Mouse (Mus musculus) midbrain, embryonic 15.5 days (tissue): ENCODE data around the gene Gm5089. TPM values are rescaled to one million over a fixed set of nuclear protein-coding genes. Genes with fewer than 3 reads are reported as not detected.
A peak's percentile ranks its signal among the peaks of the same experiment; 100 is the strongest.

Experiments
- ATAC-seq: fragments of 200-750 bp; cut with Nextera tagmentation; replicated peaks from 2 replicates; pipeline ENCODE4 v1.8.0; 2017; ENCODE audit warnings: moderate TSS enrichment
- H3K27ac ChIP-seq: fragments of 300-500 bp; sonication (generic); 2 replicates; pipeline ENCODE4 v1.5.1; 2015; ENCODE audit warnings: mild to moderate bottlenecking, inconsistent platforms
- H3K27me3 ChIP-seq: fragments of 300-500 bp; sonication (generic); replicated peaks from 2 replicates; pipeline ENCODE4 v1.6.1; 2015; ENCODE audit warnings: inconsistent platforms
- H3K36me3 ChIP-seq: fragments of 300-500 bp; sonication (generic); replicated peaks from 2 replicates; pipeline ENCODE4 v1.6.1; 2015; ENCODE audit warnings: inconsistent platforms
- H3K4me1 ChIP-seq: fragments of 300-500 bp; sonication (generic); 2 replicates; pipeline ENCODE4 v1.6.1; 2015; ENCODE audit warnings: inconsistent platforms
- H3K4me2 ChIP-seq: fragments of 300-500 bp; sonication (generic); 2 replicates; pipeline ENCODE4 v1.6.1; 2015; ENCODE audit warnings: inconsistent platforms, mild to moderate bottlenecking, moderate library complexity
- H3K4me3 ChIP-seq: fragments of 300-500 bp; sonication (generic); 2 replicates; pipeline ENCODE4 v1.5.1; 2015; ENCODE audit warnings: mild to moderate bottlenecking, inconsistent platforms
- H3K9ac ChIP-seq: fragments of 300-500 bp; sonication (generic); 2 replicates; pipeline ENCODE4 v1.6.1; 2015; ENCODE audit warnings: mild to moderate bottlenecking, inconsistent platforms
- H3K9me3 ChIP-seq: fragments of 300-500 bp; sonication (generic); 2 replicates; pipeline ENCODE4 v1.6.1; 2016; ENCODE audit warnings: inconsistent platforms
- WGBS: fragments of 180-500 bp; shearing (Covaris S2); methylation state at CpG from one replicate; pipeline ENCODE4 v1.1.7; 2015; ENCODE audit warnings: mixed read lengths; 5-methylcytosine and 5-hydroxymethylcytosine counted together
- polyA plus RNA-seq: library from polyadenylated mRNA; unstranded; fragments of >200 nt; fragmentation: Nextera tagmentation; extraction: Ambion mirVana; gene quantifications from 2 replicates; pipeline ENCODE4 v1.2.1, GENCODE M21; 2015

Gene Gm5089
- polyA plus RNA-seq, 1 experiment from 2014 or later, result 1.1 TPM

- H3K9me3 ChIP-seq, result no peaks in the 10 kb centered on the region
- no peak overlapping the region for H3K4me3 ChIP-seq
- H3K9ac ChIP-seq, result no peak overlapping the region
- no peak overlapping the region for H3K4me2 ChIP-seq
- peaks cover 3% of the 10 kb centered on the region; the same call in 1 of the 2 replicates for H3K4me1 ChIP-seq
- 40% methylated on average over 8 of the region's 8 CpGs for WGBS
- no peaks in the 10 kb centered on the region for H3K36me3 ChIP-seq
- H3K27ac ChIP-seq, result 0 out of 2 replicates have a peak overlapping the region, but pooled peaks have one; percentile 14
- 0 out of 2 replicates have a peak, but pooled peaks have one; percentile 50 for ATAC-seq
- 0 out of 2 replicates have a peak, but pooled peaks cover 4% of the 10 kb centered on the region for H3K27me3 ChIP-seq
Measured at GRCm38 (mm10) chr14:122427204-122427560, 23.7 kb downstream of the Gm5089 start.

GRCm38 (mm10) chr14:122426529-122427203 is 24.2 kb downstream of the Gm5089 start:
- H3K27me3 ChIP-seq, result 0 out of 2 replicates have a peak, but pooled peaks cover 4% of the 10 kb centered on the region
- H3K4me2 ChIP-seq, result no peak overlapping the region
- H3K36me3 ChIP-seq, result no peaks in the 10 kb centered on the region
- 0 out of 2 replicates have a peak, but pooled peaks have one; percentile 3 for ATAC-seq
- H3K27ac ChIP-seq, result 0 out of 2 replicates have a peak overlapping the region, but pooled peaks have one; percentile 14
- 55% methylated on average over 10 of the region's 10 CpGs for WGBS
- H3K4me3 ChIP-seq, result no peak overlapping the region
- H3K9ac ChIP-seq, result no peak overlapping the region
- H3K9me3 ChIP-seq, result no peaks in the 10 kb centered on the region
- peaks cover 3% of the 10 kb centered on the region; the same call in 1 of the 2 replicates for H3K4me1 ChIP-seq

GRCm38 (mm10) chr14:122424441-122424840 is 26.5 kb downstream of the Gm5089 start:
- 79% methylated on average over 3 of the region's 3 CpGs for WGBS
- no peak for ATAC-seq
- no peak overlapping the region for H3K9ac ChIP-seq
- no peaks in the 10 kb centered on the region for H3K9me3 ChIP-seq
- H3K27me3 ChIP-seq, result 0 out of 2 replicates have a peak, but pooled peaks cover 4% of the 10 kb centered on the region
- H3K4me1 ChIP-seq, result peaks cover 3% of the 10 kb centered on the region; the same call in 1 of the 2 replicates
- no peaks in the 10 kb centered on the region for H3K36me3 ChIP-seq
- no peak overlapping the region for H3K27ac ChIP-seq
- no peak overlapping the region for H3K4me3 ChIP-seq
- no peak overlapping the region for H3K4me2 ChIP-seq

- Histone ChIP-seq H3K9ac (no peak overlapping the region), H3K4me3 (no peak overlapping the region), H3K36me3 (no peaks in the 10 kb centered on the region), H3K4me2 (no peak overlapping the region), H3K27ac (no peak overlapping the region), H3K4me1 (0 out of 2 replicates have a peak, but pooled peaks cover 5% of the 10 kb centered on the region), H3K9me3 (no peaks in the 10 kb centered on the region), H3K27me3 (no peaks in the 10 kb centered on the region; the same call in 1 of the 2 replicates)
- WGBS, result 11% methylated on average over 4 of the region's 4 CpGs
- no peak for ATAC-seq
Measured at GRCm38 (mm10) chr14:122416166-122416771, 34.6 kb downstream of the Gm5089 start.

- Histone ChIP-seq H3K4me1 (0 out of 2 replicates have a peak, but pooled peaks cover 5% of the 10 kb centered on the region), H3K4me2 (no peak overlapping the region), H3K36me3 (no peaks in the 10 kb centered on the region), H3K27me3 (peaks cover 7% of the 10 kb centered on the region), H3K9me3 (no peaks in the 10 kb centered on the region), H3K4me3 (no peak overlapping the region), H3K27ac (no peak overlapping the region), H3K9ac (no peak overlapping the region)
- no peak for ATAC-seq
- WGBS, result 93% methylated on average over 2 of the region's 2 CpGs
Measured at GRCm38 (mm10) chr14:122414786-122415185, 36.1 kb downstream of the Gm5089 start.

GRCm38 (mm10) chr14:122413542-122413928 is 37.4 kb downstream of the Gm5089 start:
- H3K4me1 ChIP-seq, result 0 out of 2 replicates have a peak, but pooled peaks cover 5% of the 10 kb centered on the region
- H3K27me3 ChIP-seq, result peaks cover 18% of the 10 kb centered on the region
- no peak for ATAC-seq
- H3K36me3 ChIP-seq, result no peaks in the 10 kb centered on the region
- WGBS, result 81% methylated on average over 2 of the region's 2 CpGs
- H3K4me3 ChIP-seq, result no peak overlapping the region
- H3K4me2 ChIP-seq, result no peak overlapping the region
- no peak overlapping the region for H3K27ac ChIP-seq
- H3K9ac ChIP-seq, result no peak overlapping the region
- H3K9me3 ChIP-seq, result no peaks in the 10 kb centered on the region

GRCm38 (mm10) chr14:122412841-122413541 is 37.9 kb downstream of the Gm5089 start:
- 69% methylated on average over 2 of the region's 2 CpGs for WGBS
- Histone ChIP-seq H3K9ac (no peak overlapping the region), H3K4me3 (no peak overlapping the region), H3K4me2 (no peak overlapping the region), H3K4me1 (0 out of 2 replicates have a peak, but pooled peaks cover 5% of the 10 kb centered on the region), H3K9me3 (no peaks in the 10 kb centered on the region), H3K27me3 (peaks cover 23% of the 10 kb centered on the region), H3K36me3 (no peaks in the 10 kb centered on the region), H3K27ac (no peak overlapping the region)
- no peak for ATAC-seq

GRCm38 (mm10) chr14:122406541-122407219 is 44.2 kb downstream of the Gm5089 start:
- no peaks in the 10 kb centered on the region for H3K36me3 ChIP-seq
- peak overlapping the region; percentile 31 for H3K4me3 ChIP-seq
- H3K9ac ChIP-seq, result peak overlapping the region; percentile 37
- H3K9me3 ChIP-seq, result no peaks in the 10 kb centered on the region
- peak; percentile 79 for ATAC-seq
- H3K4me1 ChIP-seq, result peaks cover 20% of the 10 kb centered on the region
- peak overlapping the region; percentile 63 for H3K4me2 ChIP-seq
- under 1% methylated on average over 58 of the region's 58 CpGs for WGBS
- peak overlapping the region; percentile 34; the same call in 1 of the 2 replicates for H3K27ac ChIP-seq
- peaks cover 79% of the 10 kb centered on the region for H3K27me3 ChIP-seq

GRCm38 (mm10) chr14:122405897-122406540 is 44.9 kb downstream of the Gm5089 start:
- no peaks in the 10 kb centered on the region for H3K36me3 ChIP-seq
- H3K9ac ChIP-seq, result peak overlapping the region; percentile 37; the same call in 1 of the 2 replicates
- peak overlapping the region; percentile 31 for H3K4me3 ChIP-seq
- no peaks in the 10 kb centered on the region for H3K9me3 ChIP-seq
- 2% methylated on average over 18 of the region's 18 CpGs for WGBS
- H3K27ac ChIP-seq, result no peak overlapping the region
- H3K4me2 ChIP-seq, result peak overlapping the region; percentile 63
- ATAC-seq, result no peak
- peaks cover 20% of the 10 kb centered on the region for H3K4me1 ChIP-seq
- peaks cover 82% of the 10 kb centered on the region for H3K27me3 ChIP-seq

GRCm38 (mm10) chr14:122405236-122405635 is 45.7 kb downstream of the Gm5089 start:
- no peaks in the 10 kb centered on the region for H3K36me3 ChIP-seq
- H3K4me3 ChIP-seq, result no peak overlapping the region
- H3K27ac ChIP-seq, result no peak overlapping the region
- no peaks in the 10 kb centered on the region for H3K9me3 ChIP-seq
- H3K27me3 ChIP-seq, result peaks cover 86% of the 10 kb centered on the region
- 18% methylated on average over 12 of the region's 12 CpGs for WGBS
- no peak overlapping the region for H3K9ac ChIP-seq
- ATAC-seq, result no peak
- H3K4me1 ChIP-seq, result peaks cover 20% of the 10 kb centered on the region
- H3K4me2 ChIP-seq, result peak overlapping the region; percentile 2; the same call in 1 of the 2 replicates

GRCm38 (mm10) chr14:122404596-122405154 is 46.2 kb downstream of the Gm5089 start:
- Histone ChIP-seq H3K4me2 (no peak overlapping the region), H3K9me3 (no peaks in the 10 kb centered on the region), H3K9ac (no peak overlapping the region), H3K27ac (no peak overlapping the region), H3K4me1 (peaks cover 20% of the 10 kb centered on the region), H3K4me3 (no peak overlapping the region), H3K27me3 (peaks cover 87% of the 10 kb centered on the region), H3K36me3 (no peaks in the 10 kb centered on the region)
- WGBS, result 58% methylated on average over 7 of the region's 7 CpGs
- no peak for ATAC-seq
